Mouse (Mus musculus): ENCODE results near the gene Klhdc8b. TPM values are rescaled to one million over a fixed set of nuclear protein-coding genes. Genes with fewer than 3 reads are reported as not detected.

The Klhdc8b gene
- total RNA-seq, 1 experiment, result 6.6 TPM

GRCm38 (mm10) chr9:108440485-108440884 lies 20.9 kb downstream of the Klhdc8b start:
- no peak for TF ChIP-seq ZC3H11A (IDR thresholded peaks at IDR 0.05; ENCODE audit: borderline replicate concordance, low read depth, low read length)
- TF ChIP-seq CHD2 (IDR thresholded peaks at IDR 0.05; ENCODE audit: low read depth, low read length), result no peak
- no peak for TF ChIP-seq ZNF384 (IDR thresholded peaks at IDR 0.05; ENCODE audit: low read depth, low read length)
- TF ChIP-seq HCFC1 (IDR thresholded peaks at IDR 0.05; ENCODE audit: borderline replicate concordance, insufficient read depth, low read length), result no peak
- no peak for TF ChIP-seq MAFK (IDR thresholded peaks at IDR 0.05; ENCODE audit: insufficient read depth, low read depth, low read length)
- in situ Hi-C loops (cut with MboI; ENCODE audit: low sequenced_read_pairs in 2 of 2, unreplicated experiment in 2 of 2), result no loop called here
- H3K9ac ChIP-seq (ENCODE audit: insufficient read depth, low read depth, low read length, poor library complexity, severe bottlenecking), result no peak overlapping the region
- no peaks in the 10 kb centered on the region for H3K36me3 ChIP-seq (ENCODE audit: control insufficient read depth, insufficient read depth, low read length, poor library complexity, severe bottlenecking)
- H3K9me3 ChIP-seq (ENCODE audit: control insufficient read depth, insufficient read depth, low read depth, low read length), result no peaks in the 10 kb centered on the region
- DNase-seq (ENCODE audit: low read depth, low spot score), result no peak
- H3K4me1 ChIP-seq (ENCODE audit: control insufficient read depth in 2 of 2, insufficient read depth in 2 of 2, low read length in 2 of 2, poor library complexity in 1 of 2), result no peaks in the 10 kb centered on the region
- H3K27ac ChIP-seq (ENCODE audit: insufficient read depth, low read depth, low read length, poor library complexity, severe bottlenecking), result no peak overlapping the region
- no peak overlapping the region for H3K4me3 ChIP-seq (ENCODE audit: insufficient read depth in 1 of 2, low read depth in 1 of 2, low read length in 2 of 2, poor library complexity in 1 of 2, severe bottlenecking in 1 of 2)

- no peak for TF ChIP-seq HCFC1 (IDR thresholded peaks at IDR 0.05; ENCODE audit: borderline replicate concordance, insufficient read depth, low read length)
- no peaks in the 10 kb centered on the region for H3K4me1 ChIP-seq (ENCODE audit: control insufficient read depth in 2 of 2, insufficient read depth in 2 of 2, low read length in 2 of 2, poor library complexity in 1 of 2)
- no peak overlapping the region for H3K4me3 ChIP-seq (ENCODE audit: insufficient read depth in 1 of 2, low read depth in 1 of 2, low read length in 2 of 2, poor library complexity in 1 of 2, severe bottlenecking in 1 of 2)
- no peaks in the 10 kb centered on the region for H3K9me3 ChIP-seq (ENCODE audit: control insufficient read depth, insufficient read depth, low read depth, low read length)
- in situ Hi-C loops (cut with MboI; ENCODE audit: low sequenced_read_pairs in 2 of 2, unreplicated experiment in 2 of 2), result no loop called here
- H3K9ac ChIP-seq (ENCODE audit: insufficient read depth, low read depth, low read length, poor library complexity, severe bottlenecking), result no peak overlapping the region
- DNase-seq (ENCODE audit: low read depth, low spot score), result no peak
- H3K27ac ChIP-seq (ENCODE audit: insufficient read depth, low read depth, low read length, poor library complexity, severe bottlenecking), result no peak overlapping the region
- H3K36me3 ChIP-seq (ENCODE audit: control insufficient read depth, insufficient read depth, low read length, poor library complexity, severe bottlenecking), result no peaks in the 10 kb centered on the region
Measured at GRCm38 (mm10) chr9:108439176-108439575, 22.2 kb downstream of the Klhdc8b start.

DNA sequence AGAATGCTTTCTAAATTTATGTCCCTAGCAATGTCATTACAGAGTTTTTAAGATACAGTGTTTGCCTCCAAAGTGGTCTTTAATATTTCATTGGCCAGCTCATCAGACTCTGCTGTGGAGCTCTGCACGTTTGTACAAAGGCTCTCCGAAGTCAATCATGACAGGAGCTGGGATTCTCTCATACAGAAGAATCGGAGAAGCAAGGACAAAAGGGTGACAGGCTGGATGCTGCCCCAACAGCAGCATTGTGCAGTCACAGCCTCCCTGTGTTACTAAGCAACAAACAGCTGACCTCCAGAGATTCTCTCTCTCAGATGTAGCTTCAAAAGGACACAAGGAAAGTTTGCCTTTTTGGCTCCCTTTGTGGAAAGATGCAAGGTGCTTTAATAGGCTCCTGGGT lies 25.2 kb downstream of the Klhdc8b start, which contains the start of gene BC048562:
Gene BC048562 (plus strand): TSS at position 301 of the 400 bp plus-strand sequence.
- Histone ChIP-seq H3K9ac (ENCODE audit: insufficient read depth, low read depth, low read length, poor library complexity, severe bottlenecking) (no peak within 1 kb of the TSS), H3K27ac (ENCODE audit: insufficient read depth, low read depth, low read length, poor library complexity, severe bottlenecking) (no peak within 1 kb of the TSS), H3K4me1 (ENCODE audit: control insufficient read depth in 2 of 2, insufficient read depth in 2 of 2, low read length in 2 of 2, poor library complexity in 1 of 2) (no peaks in the 10 kb centered on the region; a peak in 1 of 4 replicates), H3K9me3 (ENCODE audit: control insufficient read depth, insufficient read depth, low read depth, low read length) (no peaks in the 10 kb centered on the region), H3K36me3 (ENCODE audit: control insufficient read depth, insufficient read depth, low read length, poor library complexity, severe bottlenecking) (no peaks in the 10 kb centered on the region), H3K4me3 (ENCODE audit: insufficient read depth in 1 of 2, low read depth in 1 of 2, low read length in 2 of 2, poor library complexity in 1 of 2, severe bottlenecking in 1 of 2) (no peak within 1 kb of the TSS)
- in situ Hi-C loops (cut with MboI; ENCODE audit: low sequenced_read_pairs in 2 of 2, unreplicated experiment in 2 of 2), result no loop called here
- TF ChIP-seq ZNF384 (IDR thresholded peaks at IDR 0.05; ENCODE audit: low read depth, low read length), result no peak
- DNase-seq (ENCODE audit: low read depth, low spot score), result no peak

GRCm38 (mm10) chr9:108431431-108432067 lies 29.8 kb downstream of the Klhdc8b start:
- Histone ChIP-seq H3K36me3 (ENCODE audit: control insufficient read depth, insufficient read depth, low read length, poor library complexity, severe bottlenecking) (no peaks in the 10 kb centered on the region), H3K4me1 (ENCODE audit: control insufficient read depth in 2 of 2, insufficient read depth in 2 of 2, low read length in 2 of 2, poor library complexity in 1 of 2) (no peaks in the 10 kb centered on the region; a peak in 1 of 4 replicates), H3K9ac (ENCODE audit: insufficient read depth, low read depth, low read length, poor library complexity, severe bottlenecking) (peak overlapping the region; percentile 73), H3K27ac (ENCODE audit: insufficient read depth, low read depth, low read length, poor library complexity, severe bottlenecking) (no peak overlapping the region), H3K9me3 (ENCODE audit: control insufficient read depth, insufficient read depth, low read depth, low read length) (no peaks in the 10 kb centered on the region), H3K4me3 (ENCODE audit: insufficient read depth in 1 of 2, low read depth in 1 of 2, low read length in 2 of 2, poor library complexity in 1 of 2, severe bottlenecking in 1 of 2) (peak overlapping the region; percentile 18 to 53; a peak in 3 of 4 replicates)
- peak; percentile 77 for DNase-seq (ENCODE audit: low read depth, low spot score)
- TF ChIP-seq ZNF384 (IDR thresholded peaks at IDR 0.05; ENCODE audit: low read depth, low read length) (no peak), CHD2 (IDR thresholded peaks at IDR 0.05; ENCODE audit: low read depth, low read length) (no peak), MAFK (IDR thresholded peaks at IDR 0.05; ENCODE audit: insufficient read depth, low read depth, low read length) (no peak), HCFC1 (IDR thresholded peaks at IDR 0.05; ENCODE audit: borderline replicate concordance, insufficient read depth, low read length) (no peak)
- in situ Hi-C loops (cut with MboI; ENCODE audit: low sequenced_read_pairs in 2 of 2, unreplicated experiment in 2 of 2), result no loop called here

DNA sequence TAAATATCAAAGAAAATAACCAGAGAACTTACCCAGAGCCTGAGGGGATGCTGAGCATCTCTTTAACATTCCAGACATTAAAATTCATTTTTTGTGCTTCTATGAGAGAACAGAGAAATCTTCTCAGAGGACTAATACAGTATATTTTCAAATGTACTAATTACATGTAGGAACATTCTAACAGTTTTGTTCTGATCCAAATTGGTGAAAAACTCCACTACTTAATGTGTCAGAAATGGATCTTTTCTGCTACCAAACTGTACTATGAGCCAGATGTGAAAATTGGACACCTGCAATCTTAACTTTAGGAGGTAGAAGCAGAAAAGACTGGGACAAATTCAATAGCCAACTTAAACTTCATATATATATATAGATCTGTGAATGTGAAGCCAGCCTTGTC lies 33.0 kb downstream of the Klhdc8b start, which contains the start of gene Ccdc36:
Gene Ccdc36 (minus strand): TSS at position 101 of the 400 bp plus-strand sequence.
- no peak within 1 kb of the TSS for H3K27ac ChIP-seq (ENCODE audit: insufficient read depth, low read depth, low read length, poor library complexity, severe bottlenecking)
- no peaks in the 10 kb centered on the region for H3K36me3 ChIP-seq (ENCODE audit: control insufficient read depth, insufficient read depth, low read length, poor library complexity, severe bottlenecking)
- DNase-seq (ENCODE audit: low read depth, low spot score), result no peak
- no peak within 1 kb of the TSS for H3K4me3 ChIP-seq (ENCODE audit: insufficient read depth in 1 of 2, low read depth in 1 of 2, low read length in 2 of 2, poor library complexity in 1 of 2, severe bottlenecking in 1 of 2)
- H3K4me1 ChIP-seq (ENCODE audit: control insufficient read depth in 2 of 2, insufficient read depth in 2 of 2, low read length in 2 of 2, poor library complexity in 1 of 2), result no peaks in the 10 kb centered on the region; a peak in 1 of 4 replicates
- no peaks in the 10 kb centered on the region for H3K9me3 ChIP-seq (ENCODE audit: control insufficient read depth, insufficient read depth, low read depth, low read length)
- in situ Hi-C loops (cut with MboI; ENCODE audit: low sequenced_read_pairs in 2 of 2, unreplicated experiment in 2 of 2), result no loop called here
- H3K9ac ChIP-seq (ENCODE audit: insufficient read depth, low read depth, low read length, poor library complexity, severe bottlenecking), result no peak within 1 kb of the TSS
- TF ChIP-seq MAFK (IDR thresholded peaks at IDR 0.05; ENCODE audit: insufficient read depth, low read depth, low read length) (no peak), HCFC1 (IDR thresholded peaks at IDR 0.05; ENCODE audit: borderline replicate concordance, insufficient read depth, low read length) (no peak), ZNF384 (IDR thresholded peaks at IDR 0.05; ENCODE audit: low read depth, low read length) (no peak), ZC3H11A (IDR thresholded peaks at IDR 0.05; ENCODE audit: borderline replicate concordance, low read depth, low read length) (no peak), CHD2 (IDR thresholded peaks at IDR 0.05; ENCODE audit: low read depth, low read length) (no peak)
